Mouse (Mus musculus) small intestine, adult 2 months (tissue): ENCODE data around the gene Mepe. TPM values are rescaled to one million over a fixed set of nuclear protein-coding genes. Genes with fewer than 3 reads are reported as not detected.

ENCODE experiments used
- H3K27ac ChIP-seq: fragments of 200-500 bp; 2 replicates; pipeline ENCODE4 v1.5.1; 2012; ENCODE audit warnings: low read depth, low read length, control low read depth, inconsistent platforms; ENCODE audit not compliant: insufficient read depth
- H3K27me3 ChIP-seq: fragments of 200-500 bp; 2 replicates; pipeline ENCODE4 v1.6.1; 2012; ENCODE audit warnings: mild to moderate bottlenecking, moderate library complexity, low read length, inconsistent platforms; ENCODE audit not compliant: control insufficient read depth, insufficient read depth
- H3K36me3 ChIP-seq: fragments of 200-500 bp; 2 replicates; pipeline ENCODE4 v1.6.1; 2012; ENCODE audit warnings: mild to moderate bottlenecking, low read length, control low read depth, inconsistent platforms; ENCODE audit not compliant: control insufficient read depth, insufficient read depth
- H3K4me1 ChIP-seq: fragments of 200-500 bp; 2 replicates; pipeline ENCODE4 v1.6.1; 2012; ENCODE audit warnings: low read length, inconsistent platforms, mixed read lengths; ENCODE audit not compliant: control insufficient read depth, insufficient read depth, insufficient read length
- H3K4me3 ChIP-seq: fragments of 200-500 bp; 2 replicates; pipeline ENCODE4 v1.5.1; 2012; ENCODE audit warnings: low read depth, mild to moderate bottlenecking, control low read depth, inconsistent platforms, low read length, moderate library complexity
- CTCF ChIP-seq: fragments of 200-500 bp; IDR thresholded peaks from 2 replicates; pipeline ENCODE4 v1.5.1; 2012; ENCODE audit warnings: low read depth, mild to moderate bottlenecking, control low read depth, inconsistent platforms, low read length, moderate library complexity, mixed read lengths; ENCODE audit not compliant: insufficient replicate concordance, insufficient read length; ENCODE audit errors: extremely low read depth
- POLR2A ChIP-seq: fragments of 200-500 bp; IDR thresholded peaks from 2 replicates; pipeline ENCODE4 v1.6.1; 2012; ENCODE audit warnings: low read depth, mild to moderate bottlenecking, control low read depth, inconsistent platforms, low read length, moderate library complexity
- WGBS: fragments of 180-500 bp; shearing (Covaris S2); methylation state at CpG from one replicate; pipeline ENCODE4 v1.1.7; 2018; 5-methylcytosine and 5-hydroxymethylcytosine counted together
- polyA plus RNA-seq: library from polyadenylated mRNA; depleted of rRNA; stranded (reverse); fragments of >200 nt; gene quantifications from 2 replicates; pipeline ENCODE4 v1.2.3, GENCODE M21; 2012; rRNA removed

The Mepe gene
- polyA plus RNA-seq, result not detected in 2 replicates

DNA sequence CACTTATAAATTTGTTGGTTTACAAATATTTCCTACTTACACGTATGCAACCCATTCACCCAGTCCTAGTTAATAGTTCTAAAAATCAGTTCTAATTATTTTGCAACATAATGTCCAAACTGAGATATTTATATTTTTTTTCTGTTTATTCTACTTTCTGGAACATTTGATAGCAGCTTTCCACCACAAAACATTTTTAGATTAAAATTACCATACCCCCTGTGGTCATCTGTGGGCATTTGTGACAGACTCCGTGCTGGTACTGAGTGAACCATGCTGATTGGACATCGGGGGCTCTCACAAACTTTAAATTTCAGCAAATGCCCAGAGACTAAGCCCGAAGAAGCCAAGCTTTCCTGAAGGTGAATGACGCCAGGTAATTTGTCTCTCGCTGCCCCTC, at the start of gene Mepe:
Gene Mepe (plus strand): TSS at position 301 of the 400 bp plus-strand sequence.
- 84% methylated on average over 6 of the region's 6 CpGs for WGBS
- H3K27me3 ChIP-seq, result no peaks in the 10 kb centered on the region
- TF ChIP-seq CTCF, result no peak
- no peak for TF ChIP-seq POLR2A
- H3K4me1 ChIP-seq, result no peaks in the 10 kb centered on the region
- no peaks in the 10 kb centered on the region for H3K36me3 ChIP-seq
- H3K27ac ChIP-seq, result no peak within 1 kb of the TSS
- no peak within 1 kb of the TSS for H3K4me3 ChIP-seq

DNA sequence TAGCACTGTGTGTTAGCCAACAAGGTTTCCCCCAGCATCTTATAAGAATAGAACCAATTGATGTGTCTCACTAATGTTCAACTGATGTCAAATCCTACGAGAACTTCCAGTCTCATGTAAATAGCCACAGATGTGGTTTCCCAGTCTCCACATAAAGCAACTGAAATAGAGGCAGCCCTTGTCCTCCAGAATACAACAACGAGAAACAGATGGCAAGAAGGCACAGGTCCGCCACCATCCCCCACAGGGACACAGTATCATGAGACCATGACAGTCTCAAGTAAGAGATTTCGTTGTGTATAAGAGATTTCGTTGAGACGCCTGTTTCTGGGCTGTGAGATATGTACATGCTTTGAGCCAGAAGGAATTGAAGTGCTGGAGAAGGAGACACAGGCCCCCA, 30.9 kb upstream of the Mepe start:
- TF ChIP-seq CTCF (no peak), POLR2A (no peak)
- Histone ChIP-seq H3K4me3 (no peak overlapping the region), H3K27me3 (0 out of 2 replicates have a peak, but pooled peaks cover 2% of the 10 kb centered on the region), H3K36me3 (no peaks in the 10 kb centered on the region), H3K4me1 (no peaks in the 10 kb centered on the region), H3K27ac (no peak overlapping the region)
- WGBS, result 78% methylated on average over 6 of the region's 6 CpGs

DNA sequence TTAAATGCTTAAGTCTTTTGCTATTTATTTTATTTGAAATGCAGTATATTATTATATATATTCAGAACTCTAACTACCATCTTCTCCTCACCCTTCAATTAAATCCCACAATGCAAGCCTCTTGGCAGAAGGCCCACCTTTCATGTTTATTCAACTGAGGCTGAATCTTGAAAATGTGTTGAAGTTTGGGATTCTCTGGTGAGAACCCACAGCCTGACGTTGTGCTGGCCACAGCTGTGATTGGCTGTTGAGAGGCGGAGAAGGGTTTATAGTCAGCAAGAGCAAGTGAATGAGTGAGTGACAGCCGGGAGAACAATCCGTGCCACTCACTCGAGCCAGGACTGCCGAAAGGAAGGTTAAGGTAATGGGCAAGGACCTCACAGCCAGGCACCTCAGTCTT, 26.1 kb upstream of the Mepe start, which contains the start of gene Ibsp:
Gene Ibsp (plus strand): TSS at position 178 of the 400 bp plus-strand sequence.
- WGBS, result 64% methylated on average over 6 of the region's 6 CpGs
- no peak within 1 kb of the TSS for H3K27ac ChIP-seq
- TF ChIP-seq CTCF (no peak), POLR2A (no peak)
- H3K4me3 ChIP-seq, result no peak within 1 kb of the TSS
- H3K36me3 ChIP-seq, result no peaks in the 10 kb centered on the region
- 0 out of 2 replicates have a peak, but pooled peaks cover 2% of the 10 kb centered on the region for H3K27me3 ChIP-seq
- H3K4me1 ChIP-seq, result no peaks in the 10 kb centered on the region

DNA sequence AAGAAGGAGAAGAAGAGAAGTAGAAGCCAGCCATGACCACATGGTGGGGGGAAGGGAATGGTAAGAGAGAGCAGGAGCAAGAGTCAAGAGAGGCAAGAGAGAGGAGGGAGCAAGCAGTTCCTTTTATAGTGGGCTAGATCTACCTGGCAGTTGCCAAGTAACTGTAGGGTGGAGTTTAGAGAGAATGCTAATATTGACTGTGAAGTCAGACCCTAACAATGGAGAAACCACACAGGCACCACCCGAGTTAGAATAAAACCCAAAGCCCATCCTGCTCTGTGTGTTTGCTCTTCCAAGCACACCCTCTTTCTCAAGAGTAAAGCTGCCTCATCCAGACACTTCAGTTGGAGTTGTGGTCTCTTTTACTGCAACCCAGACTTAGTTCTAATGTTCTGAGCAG, 11.1 kb upstream of the Mepe start:
- no peak overlapping the region for H3K4me3 ChIP-seq
- no peak overlapping the region for H3K27ac ChIP-seq
- 22% methylated on average over 1 of the region's 1 CpGs for WGBS
- no peaks in the 10 kb centered on the region for H3K27me3 ChIP-seq
- H3K36me3 ChIP-seq, result no peaks in the 10 kb centered on the region
- H3K4me1 ChIP-seq, result no peaks in the 10 kb centered on the region
- no peak for TF ChIP-seq CTCF
- TF ChIP-seq POLR2A, result no peak

DNA sequence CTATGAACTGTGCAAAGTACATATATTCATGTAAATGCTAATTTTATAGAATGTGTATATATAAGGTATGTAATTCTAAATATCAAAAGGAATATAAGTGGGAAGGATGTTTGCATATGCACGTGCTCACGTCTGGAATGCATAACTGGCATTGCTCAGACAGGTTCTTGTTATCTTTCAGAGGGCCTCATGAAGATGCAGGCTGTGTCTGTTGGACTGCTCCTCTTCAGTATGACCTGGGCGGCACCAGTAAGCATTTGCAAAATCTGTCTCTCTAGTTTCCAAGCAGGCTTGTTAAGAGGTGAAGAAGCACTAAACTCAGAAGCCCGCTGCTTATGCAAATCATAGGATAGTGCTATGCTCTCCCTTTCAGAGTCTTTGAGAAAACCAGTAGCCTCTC, 1.8 kb downstream of the Mepe start:
- TF ChIP-seq CTCF, result no peak
- TF ChIP-seq POLR2A, result no peak
- no peaks in the 10 kb centered on the region for H3K4me1 ChIP-seq
- H3K27ac ChIP-seq, result no peak overlapping the region
- H3K4me3 ChIP-seq, result no peak overlapping the region
- H3K27me3 ChIP-seq, result no peaks in the 10 kb centered on the region
- WGBS, result 53% methylated on average over 4 of the region's 4 CpGs
- H3K36me3 ChIP-seq, result no peaks in the 10 kb centered on the region

DNA sequence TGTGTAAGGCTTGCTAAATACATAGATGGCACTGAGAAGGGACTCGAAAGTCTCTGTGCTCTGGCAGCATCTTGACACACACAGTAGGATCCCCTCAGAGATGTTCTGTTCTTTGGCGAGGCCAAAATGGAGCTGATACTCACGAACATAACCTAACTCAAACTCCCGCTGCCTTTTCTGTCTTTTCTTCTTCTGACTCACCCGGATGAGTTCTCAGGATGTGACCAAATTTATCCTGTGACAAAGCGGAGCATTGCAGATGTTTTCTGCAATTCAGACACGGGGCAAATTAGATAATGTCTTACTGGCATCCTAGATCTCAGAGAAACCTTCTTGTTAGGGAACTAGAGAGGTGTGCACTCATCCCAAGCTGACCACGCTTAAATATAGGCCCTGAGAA, 2.3 kb downstream of the Mepe start:
- 70% methylated on average over 8 of the region's 8 CpGs for WGBS
- no peak overlapping the region for H3K27ac ChIP-seq
- H3K36me3 ChIP-seq, result no peaks in the 10 kb centered on the region
- TF ChIP-seq CTCF (no peak), POLR2A (no peak)
- H3K4me1 ChIP-seq, result no peaks in the 10 kb centered on the region
- H3K4me3 ChIP-seq, result no peak overlapping the region
- no peaks in the 10 kb centered on the region for H3K27me3 ChIP-seq

DNA sequence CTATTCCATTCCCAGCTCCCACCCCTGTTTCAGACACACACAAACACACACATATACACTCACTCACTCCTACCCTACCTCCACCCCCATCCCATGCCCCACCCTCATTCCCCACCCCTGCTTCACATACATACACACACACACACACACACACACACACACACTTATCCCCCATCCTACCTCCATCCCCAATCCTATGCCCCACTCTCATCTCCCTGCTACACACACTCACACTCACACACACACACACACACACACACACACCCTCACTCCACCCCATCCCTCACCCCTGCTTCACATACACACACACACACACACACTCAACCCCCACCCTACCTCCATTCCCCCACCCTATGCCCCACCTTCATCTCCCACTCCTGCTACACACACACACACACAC, 2.7 kb downstream of the Mepe start:
- TF ChIP-seq POLR2A (no peak), CTCF (no peak)
- H3K27me3 ChIP-seq, result no peaks in the 10 kb centered on the region
- no peaks in the 10 kb centered on the region for H3K36me3 ChIP-seq

More for the DNA sequence above, 2.7 kb downstream of the Mepe start:
- H3K4me3 ChIP-seq, result no peak overlapping the region
- H3K27ac ChIP-seq, result no peak overlapping the region
- no peaks in the 10 kb centered on the region for H3K4me1 ChIP-seq
